Mouse (Mus musculus) kidney, embryonic 16.5 days (tissue): ENCODE data around the gene Hectd3. TPM values are rescaled to one million over a fixed set of nuclear protein-coding genes. Genes with fewer than 3 reads are reported as not detected.

Source experiments
- ATAC-seq: fragments of 200-750 bp; cut with Nextera tagmentation; 2 replicates; pipeline ENCODE4 v1.8.0; 2017; ENCODE audit warnings: moderate TSS enrichment; ENCODE audit not compliant: low FRiP score, low TSS enrichment
- H3K27ac ChIP-seq: fragments of 300-500 bp; sonication (generic); 2 replicates; pipeline ENCODE4 v1.5.1; 2014; ENCODE audit warnings: low read length
- H3K27me3 ChIP-seq: fragments of 300-500 bp; sonication (generic); 2 replicates; pipeline ENCODE4 v1.6.1; 2014; ENCODE audit warnings: low read length, control low read depth, mixed read lengths; ENCODE audit not compliant: insufficient read depth
- H3K36me3 ChIP-seq: fragments of 300-500 bp; sonication (generic); 2 replicates; pipeline ENCODE4 v1.6.1; 2014; ENCODE audit warnings: low read length, control low read depth, mixed read lengths; ENCODE audit not compliant: insufficient read depth
- H3K4me1 ChIP-seq: fragments of 300-500 bp; sonication (generic); 2 replicates; pipeline ENCODE4 v1.6.1; 2014; ENCODE audit warnings: low read length, control low read depth, mixed read lengths; ENCODE audit not compliant: insufficient read depth
- H3K4me2 ChIP-seq: fragments of 300-500 bp; sonication (generic); replicated peaks from 2 replicates; pipeline ENCODE4 v1.6.1; 2014; ENCODE audit warnings: low read depth, low read length
- H3K4me3 ChIP-seq: fragments of 300-500 bp; sonication (generic); 2 replicates; pipeline ENCODE4 v1.5.1; 2014; ENCODE audit warnings: mild to moderate bottlenecking, low read length
- H3K9ac ChIP-seq: fragments of 300-500 bp; sonication (generic); replicated peaks from 2 replicates; pipeline ENCODE4 v1.6.1; 2014; ENCODE audit warnings: low read length
- H3K9me3 ChIP-seq: fragments of 300-500 bp; sonication (generic); 2 replicates; pipeline ENCODE4 v1.6.1; 2016; ENCODE audit warnings: low read length, control low read depth
- WGBS: fragments of 180-500 bp; shearing (Covaris S2); extraction: QIAGEN DNeasy Blood & Tissue Kit; methylation state at CpG from one replicate; pipeline ENCODE4 v1.1.7; 2014; 5-methylcytosine and 5-hydroxymethylcytosine counted together
- polyA plus RNA-seq: library from polyadenylated mRNA; unstranded; fragments of >200 nt; fragmentation: Nextera tagmentation; extraction: Ambion mirVana; gene quantifications from 2 replicates; pipeline ENCODE4 v1.2.1, GENCODE M21; 2015

The Hectd3 gene
- polyA plus RNA-seq, 1 experiment from 2014 or later: 12.4 TPM

DNA sequence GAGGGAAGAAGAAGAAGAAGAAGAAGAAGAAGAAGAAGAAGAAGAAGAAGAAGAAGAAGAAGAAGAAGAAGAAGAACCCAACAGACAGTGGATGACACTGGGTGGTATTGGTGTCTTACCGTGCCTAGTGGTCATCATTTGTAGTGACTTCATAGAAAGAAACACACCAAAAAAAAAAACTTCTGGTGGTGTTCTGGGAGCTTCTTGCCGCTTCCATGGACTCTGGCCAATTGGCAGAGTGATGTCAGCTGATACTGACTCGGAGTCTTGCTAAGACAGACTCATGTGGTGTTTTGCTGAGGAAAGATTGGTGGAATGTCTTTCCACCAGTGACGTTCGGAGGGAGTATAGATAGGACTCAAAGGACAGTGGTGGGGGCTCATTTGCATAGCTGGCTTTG, 15.1 kb downstream of the Hectd3 start:
- Histone ChIP-seq H3K36me3 (no peaks in the 10 kb centered on the region), H3K4me3 (no peak overlapping the region), H3K27me3 (no peaks in the 10 kb centered on the region), H3K4me1 (no peaks in the 10 kb centered on the region), H3K9me3 (no peaks in the 10 kb centered on the region), H3K9ac (no peak overlapping the region), H3K4me2 (no peak overlapping the region), H3K27ac (no peak overlapping the region)
- ATAC-seq: no peak
- WGBS: 84% methylated on average over 5 of the region's 5 CpGs

DNA sequence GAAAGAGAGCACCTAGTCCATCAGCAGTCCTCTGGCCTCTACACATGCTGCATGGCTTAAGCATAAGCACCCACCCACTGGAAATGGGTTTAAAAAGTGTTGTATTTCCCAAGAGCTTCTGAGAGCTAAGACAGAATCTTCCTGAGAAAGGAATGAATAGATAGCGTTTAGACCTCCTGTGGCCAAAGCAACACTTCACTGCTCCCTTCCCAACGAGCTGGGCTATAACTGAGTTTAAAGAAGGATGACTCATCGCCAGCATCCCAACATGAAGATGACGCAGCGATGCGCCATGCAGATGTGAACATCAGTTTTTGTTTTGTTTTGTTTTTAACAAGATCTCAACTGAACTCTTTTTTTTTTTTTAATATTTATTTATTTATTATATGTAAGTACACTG, 18.5 kb downstream of the Hectd3 start:
- Histone ChIP-seq H3K4me2 (no peak overlapping the region), H3K36me3 (no peaks in the 10 kb centered on the region), H3K27ac (no peak overlapping the region), H3K9ac (no peak overlapping the region), H3K27me3 (no peaks in the 10 kb centered on the region), H3K4me3 (no peak overlapping the region), H3K9me3 (no peaks in the 10 kb centered on the region), H3K4me1 (no peaks in the 10 kb centered on the region)
- WGBS: 86% methylated on average over 6 of the region's 6 CpGs
- no peak for ATAC-seq

DNA sequence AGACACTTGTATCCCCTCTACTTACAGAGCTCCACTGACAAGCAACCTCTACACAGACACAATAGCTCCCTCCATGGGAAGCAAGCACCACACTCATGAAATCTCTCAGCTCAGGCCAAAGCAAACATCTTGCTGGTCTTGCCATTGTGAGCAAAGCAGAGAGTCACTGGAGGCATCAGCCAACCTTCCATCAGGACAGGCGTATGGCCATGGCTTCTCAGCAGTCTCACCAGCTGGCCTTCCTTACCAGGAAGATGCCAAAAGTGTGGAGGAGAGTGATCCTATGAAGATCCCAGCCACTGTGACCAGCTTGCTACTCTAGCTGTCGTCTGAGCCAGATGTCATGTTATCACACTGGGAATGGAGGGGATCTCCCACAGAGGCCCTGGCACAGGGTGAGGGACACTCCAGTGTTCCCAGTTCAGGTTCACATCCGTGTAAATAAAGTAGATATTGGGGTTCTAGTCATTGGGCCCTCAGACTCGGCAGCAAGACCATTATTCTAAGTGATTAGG, 19.8 kb downstream of the Hectd3 start:
- Histone ChIP-seq H3K9ac (no peak overlapping the region), H3K27me3 (no peaks in the 10 kb centered on the region), H3K36me3 (no peaks in the 10 kb centered on the region), H3K9me3 (no peaks in the 10 kb centered on the region), H3K4me2 (no peak overlapping the region), H3K27ac (no peak overlapping the region), H3K4me3 (no peak overlapping the region), H3K4me1 (peaks cover 3% of the 10 kb centered on the region; the same call in 1 of the 2 replicates)
- 62% methylated on average over 4 of the region's 4 CpGs for WGBS
- ATAC-seq: no peak

DNA sequence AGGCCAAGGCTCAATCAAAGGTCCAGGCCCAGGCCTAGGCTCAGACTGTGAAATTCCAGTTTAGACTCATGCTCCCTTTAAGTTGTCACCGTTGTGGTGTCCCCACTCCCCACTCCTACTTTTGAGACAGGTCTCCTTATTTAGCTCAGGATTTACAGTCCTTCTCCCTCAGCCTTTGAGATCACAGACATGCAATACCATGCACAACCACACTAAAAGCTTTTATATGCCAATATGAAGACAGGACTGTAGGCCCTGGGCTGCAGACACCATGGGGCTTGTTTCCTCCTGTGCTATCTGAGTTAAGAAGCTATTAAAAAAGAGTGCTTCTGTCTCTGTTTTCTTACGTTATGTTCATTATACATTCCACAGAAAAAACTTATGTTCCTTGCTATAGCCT, 22.6 kb downstream of the Hectd3 start:
- Histone ChIP-seq H3K4me1 (peaks cover 10% of the 10 kb centered on the region), H3K4me2 (no peak overlapping the region), H3K9ac (no peak overlapping the region), H3K4me3 (no peak overlapping the region), H3K27me3 (no peaks in the 10 kb centered on the region), H3K27ac (no peak overlapping the region), H3K9me3 (no peaks in the 10 kb centered on the region), H3K36me3 (peaks cover 5% of the 10 kb centered on the region; the same call in 1 of the 2 replicates)
- no peak for ATAC-seq
- 83% methylated on average over 2 of the region's 2 CpGs for WGBS

DNA sequence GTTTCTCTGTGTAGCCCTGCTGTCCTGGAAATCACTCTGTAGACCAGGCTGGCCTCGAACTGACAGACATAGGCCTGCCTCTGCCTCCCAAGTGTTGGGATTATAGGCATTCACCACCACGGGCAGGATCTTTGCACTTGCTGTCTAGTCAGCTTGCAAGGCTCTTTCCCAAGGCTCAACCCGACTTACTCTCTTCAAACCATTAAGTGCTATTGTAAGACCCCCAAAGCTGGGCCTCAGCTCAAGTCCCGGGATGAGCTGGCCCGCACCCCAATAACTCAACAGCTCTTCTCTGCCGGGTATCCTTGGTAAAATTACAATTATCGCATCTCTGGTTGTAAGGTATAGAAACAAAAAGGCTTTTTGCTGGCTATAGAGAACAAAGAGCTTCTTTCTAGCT, 23.2 kb downstream of the Hectd3 start:
- WGBS: 87% methylated on average over 7 of the region's 7 CpGs
- H3K4me2 ChIP-seq: no peak overlapping the region
- ATAC-seq: no peak
- H3K27ac ChIP-seq: no peak overlapping the region
- H3K27me3 ChIP-seq: no peaks in the 10 kb centered on the region
- H3K4me3 ChIP-seq: no peak overlapping the region
- H3K4me1 ChIP-seq: peaks cover 10% of the 10 kb centered on the region
- no peak overlapping the region for H3K9ac ChIP-seq
- peaks cover 6% of the 10 kb centered on the region; the same call in 1 of the 2 replicates for H3K36me3 ChIP-seq
- H3K9me3 ChIP-seq: no peaks in the 10 kb centered on the region

DNA sequence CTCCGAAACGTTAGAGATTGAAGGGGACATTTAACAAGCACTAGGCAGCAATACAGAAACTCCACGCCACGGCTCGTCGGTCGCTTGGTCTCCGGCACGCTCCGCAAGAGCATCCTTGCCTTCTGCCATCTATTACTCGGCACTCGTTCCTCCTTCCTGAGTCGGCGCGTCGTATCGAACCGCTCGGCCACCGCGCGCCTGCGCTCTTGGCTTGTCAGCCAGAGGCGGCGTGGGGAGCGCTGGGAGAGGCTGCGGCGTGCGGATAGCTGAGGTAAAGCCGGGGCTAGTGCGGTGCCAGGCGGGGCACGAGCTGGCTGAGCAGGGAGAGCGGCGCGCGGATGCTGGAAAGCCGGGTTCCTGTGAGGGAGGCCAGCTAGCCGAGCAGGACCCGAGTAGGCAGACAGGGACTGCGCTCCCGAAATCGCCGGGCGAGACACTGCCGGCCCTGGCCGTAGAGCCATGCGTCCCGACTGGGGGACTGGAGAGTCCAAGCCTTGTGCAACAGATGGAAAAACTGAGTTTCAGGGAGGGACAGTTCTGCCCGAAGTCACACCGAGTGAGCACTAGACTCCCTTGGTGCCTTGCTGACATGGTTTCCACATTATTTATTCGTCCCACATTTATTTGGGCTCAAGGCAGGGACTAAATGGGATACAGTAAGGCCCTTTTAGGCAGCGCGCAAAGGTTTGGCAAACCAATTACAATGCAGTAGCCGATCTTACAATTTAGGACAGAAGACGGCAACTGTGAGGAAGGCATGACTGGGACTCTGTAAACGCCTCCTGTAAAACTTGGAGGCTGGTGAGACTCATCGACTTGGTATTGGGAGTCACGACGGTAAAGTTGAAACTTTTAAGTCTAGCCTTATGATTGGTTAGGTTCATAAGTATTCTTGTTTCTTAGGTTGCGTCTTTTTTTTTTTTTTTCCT, 24.4 kb downstream of the Hectd3 start, which contains the start of gene Eif2b3:
Gene Eif2b3 (plus strand): TSS at position 197 of the 929 bp plus-strand sequence.
- ATAC-seq: peak; percentile 97
- Histone ChIP-seq H3K4me1 (peaks cover 10% of the 10 kb centered on the region), H3K4me3 (peak within 1 kb of the TSS; percentile 90), H3K9ac (peak within 1 kb of the TSS; percentile 90), H3K27ac (no peak within 1 kb of the TSS), H3K36me3 (peaks cover 10% of the 10 kb centered on the region; the same call in 1 of the 2 replicates), H3K27me3 (no peaks in the 10 kb centered on the region), H3K4me2 (peak within 1 kb of the TSS; percentile 73), H3K9me3 (no peaks in the 10 kb centered on the region)
- under 1% methylated on average over 61 of the region's 61 CpGs for WGBS

GRCm38 (mm10) chr4:117023469-117023868, 28.4 kb downstream of the Hectd3 start:
- H3K9me3 ChIP-seq: no peaks in the 10 kb centered on the region
- 95% methylated on average over 4 of the region's 4 CpGs for WGBS
- H3K9ac ChIP-seq: no peak overlapping the region
- H3K36me3 ChIP-seq: peaks cover 16% of the 10 kb centered on the region; the same call in 1 of the 2 replicates
- no peaks in the 10 kb centered on the region for H3K27me3 ChIP-seq
- no peak for ATAC-seq
- H3K4me1 ChIP-seq: peaks cover 10% of the 10 kb centered on the region
- H3K4me3 ChIP-seq: no peak overlapping the region
- no peak overlapping the region for H3K4me2 ChIP-seq
- no peak overlapping the region for H3K27ac ChIP-seq

DNA sequence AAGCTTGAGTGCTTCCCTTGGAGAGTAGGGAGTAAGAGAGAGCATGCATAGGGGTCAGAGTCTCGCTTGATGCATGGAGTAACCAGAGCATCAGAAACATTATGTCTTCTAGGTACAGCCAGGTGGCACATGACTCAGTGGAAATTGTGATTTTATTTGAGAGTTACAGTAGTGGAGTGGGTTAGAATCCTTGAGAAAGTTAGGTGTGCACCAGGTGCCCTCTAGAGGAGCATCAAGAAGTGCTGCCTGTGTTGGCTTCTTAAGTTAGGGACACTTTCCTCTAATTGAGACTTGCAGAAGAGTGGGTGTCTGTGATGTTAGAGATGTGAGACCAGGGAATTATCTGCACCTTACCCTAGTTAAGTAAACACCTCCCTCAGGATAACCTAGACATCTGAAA, 36.0 kb downstream of the Hectd3 start:
- 90% methylated on average over 1 of the region's 1 CpGs for WGBS
- ATAC-seq: no peak
- H3K9me3 ChIP-seq: no peaks in the 10 kb centered on the region

DNA sequence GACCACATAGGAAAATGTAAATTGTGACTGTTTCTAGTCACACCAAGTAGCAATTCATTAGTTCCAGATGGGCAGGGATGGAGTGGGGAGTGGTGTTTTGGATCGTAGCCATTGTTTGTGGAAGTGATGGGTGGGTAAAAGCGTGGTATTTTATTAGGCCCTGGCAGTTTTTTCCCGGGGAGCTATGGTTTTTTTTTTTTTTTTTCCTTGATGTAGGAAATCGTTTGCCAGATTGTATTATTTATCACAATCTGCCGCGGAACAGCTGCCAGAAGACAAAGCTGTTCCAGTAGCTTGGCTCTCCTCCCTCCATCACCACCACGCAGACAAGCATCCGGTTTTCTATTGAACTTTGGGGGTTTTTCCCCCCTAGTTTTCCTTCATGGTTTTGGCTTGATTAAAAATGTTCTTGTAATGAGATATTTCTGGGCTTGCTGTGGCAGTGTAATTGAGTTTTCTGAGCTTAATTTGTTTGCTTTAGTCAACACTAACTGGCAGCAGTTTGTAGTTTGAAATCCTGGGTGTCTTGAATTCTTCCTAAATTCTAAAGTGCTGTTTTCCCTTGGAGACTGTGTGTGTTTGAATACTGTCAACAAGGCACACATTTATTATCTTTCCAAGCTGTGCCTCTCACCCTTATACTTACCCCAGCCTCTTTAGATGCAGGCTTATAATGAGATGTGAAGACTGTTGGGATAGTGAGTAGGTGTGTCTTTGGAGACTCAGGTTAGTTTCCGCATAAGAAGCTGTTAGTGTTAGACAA, 45.0 kb downstream of the Hectd3 start:
- no peak for ATAC-seq
- Histone ChIP-seq H3K9me3 (no peaks in the 10 kb centered on the region), H3K27me3 (no peaks in the 10 kb centered on the region), H3K27ac (peak overlapping the region; percentile 77), H3K36me3 (no peaks in the 10 kb centered on the region), H3K9ac (no peak overlapping the region), H3K4me3 (no peak overlapping the region), H3K4me1 (peaks cover 21% of the 10 kb centered on the region), H3K4me2 (peak overlapping the region; percentile 10; the same call in 1 of the 2 replicates)
- 24% methylated on average over 9 of the region's 9 CpGs for WGBS

More for the DNA sequence above, 36.0 kb downstream of the Hectd3 start:
- Histone ChIP-seq H3K9ac (no peak overlapping the region), H3K4me1 (no peaks in the 10 kb centered on the region), H3K27me3 (no peaks in the 10 kb centered on the region), H3K4me2 (no peak overlapping the region), H3K36me3 (peaks cover 12% of the 10 kb centered on the region; the same call in 1 of the 2 replicates), H3K27ac (no peak overlapping the region), H3K4me3 (no peak overlapping the region)
